Mouse (Mus musculus): Measurements from ENCODE around the gene 1700061G19Rik. TPM values are rescaled to one million over a fixed set of nuclear protein-coding genes. Genes with fewer than 3 reads are reported as not detected.
A peak's percentile ranks its signal among the peaks of the same experiment; 100 is the strongest.

The 1700061G19Rik gene
- polyA plus RNA-seq, 1 experiment from 2014 or later = 0.43 TPM

DNA sequence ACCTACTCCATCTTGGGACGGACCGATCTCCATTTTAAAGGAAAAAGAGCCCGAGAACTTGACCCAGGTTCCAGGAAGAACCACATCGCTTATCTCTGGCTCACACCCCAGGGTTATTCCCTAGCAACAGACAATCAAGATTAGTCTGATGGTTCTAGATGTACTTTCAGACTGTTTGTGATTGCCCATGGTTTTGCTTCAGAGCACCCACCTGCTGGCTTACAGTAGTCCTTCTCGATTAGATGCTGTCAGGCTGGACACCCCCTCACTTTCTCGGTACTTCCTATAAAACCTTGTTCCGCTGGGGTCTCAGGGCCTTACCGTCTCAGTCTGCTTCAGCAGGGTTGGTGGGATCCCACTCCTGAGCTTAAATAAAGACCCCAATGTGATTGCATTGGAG lies 38.9 kb upstream of the 1700061G19Rik start:
- Histone ChIP-seq H3K36me3 (ENCODE audit: control insufficient read depth, insufficient read depth, low read length) (no peaks in the 10 kb centered on the region), H3K4me3 (ENCODE audit: low read length) (no peak overlapping the region), H3K4me2 (ENCODE audit: low read depth, low read length) (no peak overlapping the region), H3K27ac (ENCODE audit: low read length) (no peak overlapping the region), H3K4me1 (replicated peaks; ENCODE audit: control insufficient read depth, insufficient read depth, low read length) (no peaks in the 10 kb centered on the region), H3K9ac (ENCODE audit: low read length) (no peak overlapping the region), H3K9me3 (ENCODE audit: control insufficient read depth, low read length) (no peaks in the 10 kb centered on the region), H3K27me3 (ENCODE audit: control insufficient read depth, insufficient read depth, low read depth, low read length) (no peaks in the 10 kb centered on the region; the same call in 1 of the 2 replicates)
- WGBS = 83% methylated on average over 8 of the region's 8 CpGs
- no peak for ATAC-seq (ENCODE audit: low read depth)

DNA sequence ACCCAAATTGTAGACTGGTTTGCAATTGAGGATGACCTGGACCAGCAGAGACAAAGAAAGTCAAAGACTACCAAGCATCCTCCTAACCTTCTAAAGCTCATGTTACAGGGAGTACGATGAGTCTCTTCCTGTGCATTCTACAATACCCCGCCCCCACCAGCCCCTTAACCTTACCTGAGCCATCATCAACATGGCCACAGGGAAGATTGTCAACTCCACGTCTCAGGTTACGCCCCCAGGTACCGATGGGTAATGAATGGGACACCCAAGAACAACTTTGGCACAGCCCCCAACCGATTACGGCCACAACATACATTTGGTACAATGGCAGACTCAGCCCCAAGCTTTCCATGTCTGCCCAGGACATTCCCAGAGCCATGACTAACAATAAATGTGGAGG lies 34.8 kb upstream of the 1700061G19Rik start:
- ATAC-seq (ENCODE audit: low read depth) = no peak
- no peaks in the 10 kb centered on the region for H3K9me3 ChIP-seq (ENCODE audit: control insufficient read depth, low read length)
- no peaks in the 10 kb centered on the region; the same call in 1 of the 2 replicates for H3K27me3 ChIP-seq (ENCODE audit: control insufficient read depth, insufficient read depth, low read depth, low read length)
- H3K36me3 ChIP-seq (ENCODE audit: control insufficient read depth, insufficient read depth, low read length) = no peaks in the 10 kb centered on the region
- H3K9ac ChIP-seq (ENCODE audit: low read length) = no peak overlapping the region
- H3K4me2 ChIP-seq (ENCODE audit: low read depth, low read length) = no peak overlapping the region
- 78% methylated on average over 7 of the region's 7 CpGs for WGBS
- H3K27ac ChIP-seq (ENCODE audit: low read length) = no peak overlapping the region
- H3K4me1 ChIP-seq (replicated peaks; ENCODE audit: control insufficient read depth, insufficient read depth, low read length) = no peaks in the 10 kb centered on the region
- no peak overlapping the region for H3K4me3 ChIP-seq (ENCODE audit: low read length)

DNA sequence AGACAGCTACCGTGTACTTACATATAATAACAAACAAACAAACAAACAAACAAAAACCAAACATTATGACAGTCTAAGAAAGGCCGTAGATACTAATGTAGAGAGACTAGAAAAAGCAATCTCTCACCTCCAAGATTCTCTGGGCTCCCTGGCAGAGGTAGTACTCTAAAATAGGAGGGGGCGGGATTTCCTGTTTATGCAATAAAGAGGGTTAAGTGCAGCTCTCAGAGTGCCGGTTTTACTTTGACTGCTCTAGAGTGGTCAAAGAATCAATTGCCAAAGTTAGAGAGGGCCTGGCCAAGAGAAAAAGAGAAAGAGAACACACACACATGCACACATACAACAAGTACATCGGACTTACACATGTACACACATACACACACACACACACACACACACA lies 33.1 kb upstream of the 1700061G19Rik start:
- H3K4me3 ChIP-seq (ENCODE audit: low read length) = no peak overlapping the region
- no peaks in the 10 kb centered on the region for H3K4me1 ChIP-seq (replicated peaks; ENCODE audit: control insufficient read depth, insufficient read depth, low read length)
- no peak overlapping the region for H3K9ac ChIP-seq (ENCODE audit: low read length)
- H3K27me3 ChIP-seq (ENCODE audit: control insufficient read depth, insufficient read depth, low read depth, low read length) = no peaks in the 10 kb centered on the region; the same call in 1 of the 2 replicates
- no peak for ATAC-seq (ENCODE audit: low read depth)
- no peak overlapping the region for H3K4me2 ChIP-seq (ENCODE audit: low read depth, low read length)
- H3K9me3 ChIP-seq (ENCODE audit: control insufficient read depth, low read length) = no peaks in the 10 kb centered on the region
- no peak overlapping the region for H3K27ac ChIP-seq (ENCODE audit: low read length)
- WGBS = 73% methylated on average over 5 of the region's 5 CpGs
- H3K36me3 ChIP-seq (ENCODE audit: control insufficient read depth, insufficient read depth, low read length) = no peaks in the 10 kb centered on the region

DNA sequence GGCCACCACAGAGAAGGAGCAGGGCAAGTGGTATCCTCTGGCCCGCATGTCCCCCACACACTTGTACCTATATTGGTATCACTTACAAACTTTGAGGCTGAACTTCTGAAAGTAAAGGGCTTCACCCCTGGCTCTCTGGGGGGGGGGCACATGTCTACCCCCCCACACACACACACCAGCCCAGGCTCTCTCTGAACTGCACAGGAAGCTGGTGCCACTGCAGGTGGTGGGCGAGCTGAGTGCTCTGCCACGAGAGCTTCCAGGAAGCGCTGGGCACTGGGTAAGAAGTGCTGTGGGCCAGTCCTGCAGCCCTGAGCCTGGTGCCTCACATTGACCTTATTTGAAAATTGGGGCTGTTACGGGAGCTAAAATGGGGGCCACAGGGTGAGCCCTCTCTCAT lies 31.6 kb upstream of the 1700061G19Rik start:
- no peak for ATAC-seq (ENCODE audit: low read depth)
- Histone ChIP-seq H3K4me2 (ENCODE audit: low read depth, low read length) (no peak overlapping the region), H3K9ac (ENCODE audit: low read length) (no peak overlapping the region), H3K27me3 (ENCODE audit: control insufficient read depth, insufficient read depth, low read depth, low read length) (no peaks in the 10 kb centered on the region), H3K27ac (ENCODE audit: low read length) (no peak overlapping the region), H3K4me3 (ENCODE audit: low read length) (no peak overlapping the region), H3K9me3 (ENCODE audit: control insufficient read depth, low read length) (no peaks in the 10 kb centered on the region), H3K4me1 (replicated peaks; ENCODE audit: control insufficient read depth, insufficient read depth, low read length) (no peaks in the 10 kb centered on the region), H3K36me3 (ENCODE audit: control insufficient read depth, insufficient read depth, low read length) (no peaks in the 10 kb centered on the region)
- 71% methylated on average over 5 of the region's 5 CpGs for WGBS

- H3K27me3 ChIP-seq (ENCODE audit: control insufficient read depth, insufficient read depth, low read depth, low read length) = no peaks in the 10 kb centered on the region
- no peaks in the 10 kb centered on the region for H3K36me3 ChIP-seq (ENCODE audit: control insufficient read depth, insufficient read depth, low read length)
- H3K9ac ChIP-seq (ENCODE audit: low read length) = no peak overlapping the region
- no peaks in the 10 kb centered on the region for H3K9me3 ChIP-seq (ENCODE audit: control insufficient read depth, low read length)
- no peaks in the 10 kb centered on the region for H3K4me1 ChIP-seq (replicated peaks; ENCODE audit: control insufficient read depth, insufficient read depth, low read length)
- H3K27ac ChIP-seq (ENCODE audit: low read length) = no peak overlapping the region
- ATAC-seq (ENCODE audit: low read depth) = no peak
- H3K4me2 ChIP-seq (ENCODE audit: low read depth, low read length) = no peak overlapping the region
- 74% methylated on average over 5 of the region's 5 CpGs for WGBS
- no peak overlapping the region for H3K4me3 ChIP-seq (ENCODE audit: low read length)
Measured at GRCm38 (mm10) chr17:56848785-56849184, 26.5 kb upstream of the 1700061G19Rik start.

DNA sequence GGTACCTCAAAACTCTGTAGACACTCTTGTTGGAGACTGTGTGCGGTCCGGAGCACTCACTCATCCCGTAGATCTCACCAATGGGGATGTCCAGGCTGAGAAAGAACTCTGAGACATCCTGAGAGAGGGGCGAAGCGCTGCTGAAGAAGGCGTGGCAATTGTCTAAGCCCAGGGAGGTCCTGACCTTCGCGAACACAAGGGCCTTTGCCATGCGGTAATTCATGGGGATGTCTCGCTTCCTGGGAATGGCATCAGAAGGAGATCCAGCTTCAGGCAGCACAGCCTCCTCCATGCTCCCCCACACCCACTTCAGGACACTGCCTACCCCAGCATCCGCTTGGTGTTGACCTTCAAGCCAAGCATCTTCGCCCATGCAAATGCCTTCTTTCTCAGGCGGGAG lies 25.6 kb upstream of the 1700061G19Rik start:
- Histone ChIP-seq H3K27ac (ENCODE audit: low read length) (no peak overlapping the region), H3K9me3 (ENCODE audit: control insufficient read depth, low read length) (no peaks in the 10 kb centered on the region), H3K27me3 (ENCODE audit: control insufficient read depth, insufficient read depth, low read depth, low read length) (no peaks in the 10 kb centered on the region), H3K4me3 (ENCODE audit: low read length) (no peak overlapping the region), H3K36me3 (ENCODE audit: control insufficient read depth, insufficient read depth, low read length) (no peaks in the 10 kb centered on the region), H3K4me2 (ENCODE audit: low read depth, low read length) (no peak overlapping the region), H3K4me1 (replicated peaks; ENCODE audit: control insufficient read depth, insufficient read depth, low read length) (no peaks in the 10 kb centered on the region), H3K9ac (ENCODE audit: low read length) (no peak overlapping the region)
- WGBS = 73% methylated on average over 13 of the region's 13 CpGs
- ATAC-seq (ENCODE audit: low read depth) = no peak

DNA sequence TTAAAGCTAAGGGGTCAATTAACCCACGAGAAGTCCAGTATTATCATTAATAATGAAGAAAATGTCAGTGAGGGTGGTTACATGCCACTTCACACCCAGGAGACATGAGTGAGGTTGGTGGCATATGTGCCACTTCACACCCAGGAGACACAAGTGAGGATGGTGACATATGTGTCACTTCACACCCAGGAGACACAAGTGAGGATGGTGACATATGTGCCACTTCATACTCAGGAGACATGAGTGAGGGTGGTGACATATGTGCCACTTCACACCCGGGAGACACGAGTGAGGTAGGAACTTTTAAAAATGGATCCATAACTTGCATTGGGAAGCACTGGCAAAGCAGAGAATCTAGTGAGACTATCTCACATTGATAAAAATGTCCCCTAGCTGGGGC lies 24.1 kb upstream of the 1700061G19Rik start:
- Histone ChIP-seq H3K9ac (ENCODE audit: low read length) (no peak overlapping the region), H3K4me2 (ENCODE audit: low read depth, low read length) (no peak overlapping the region), H3K9me3 (ENCODE audit: control insufficient read depth, low read length) (no peaks in the 10 kb centered on the region), H3K27ac (ENCODE audit: low read length) (no peak overlapping the region), H3K27me3 (ENCODE audit: control insufficient read depth, insufficient read depth, low read depth, low read length) (no peaks in the 10 kb centered on the region), H3K4me3 (ENCODE audit: low read length) (no peak overlapping the region), H3K36me3 (ENCODE audit: control insufficient read depth, insufficient read depth, low read length) (no peaks in the 10 kb centered on the region), H3K4me1 (replicated peaks; ENCODE audit: control insufficient read depth, insufficient read depth, low read length) (no peaks in the 10 kb centered on the region)
- 62% methylated on average over 3 of the region's 3 CpGs for WGBS
- no peak for ATAC-seq (ENCODE audit: low read depth)

DNA sequence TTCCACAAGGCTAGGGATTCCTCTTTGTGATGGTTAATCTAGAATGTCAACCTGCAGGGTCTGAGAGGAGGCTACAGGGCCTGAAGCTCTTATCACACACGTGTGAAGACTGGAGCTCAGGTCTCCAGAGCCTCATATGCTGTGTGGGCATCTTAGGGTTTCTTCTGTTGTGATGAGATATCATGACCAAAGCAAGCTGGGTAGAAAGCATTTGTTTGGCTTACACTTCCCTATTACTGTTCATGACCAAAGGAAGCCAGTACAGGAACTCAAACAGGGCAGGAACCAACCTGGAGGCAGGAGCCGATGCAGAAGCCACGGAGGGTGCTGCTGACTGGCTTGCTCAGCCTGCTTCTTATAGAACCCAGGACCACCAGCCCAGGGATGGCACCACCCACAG lies 19.9 kb upstream of the 1700061G19Rik start:
- H3K4me2 ChIP-seq (ENCODE audit: low read depth, low read length) = no peak overlapping the region
- no peaks in the 10 kb centered on the region for H3K36me3 ChIP-seq (ENCODE audit: control insufficient read depth, insufficient read depth, low read length)
- no peaks in the 10 kb centered on the region for H3K27me3 ChIP-seq (ENCODE audit: control insufficient read depth, insufficient read depth, low read depth, low read length)
- ATAC-seq (ENCODE audit: low read depth) = no peak
- H3K4me1 ChIP-seq (replicated peaks; ENCODE audit: control insufficient read depth, insufficient read depth, low read length) = peaks cover 6% of the 10 kb centered on the region
- H3K27ac ChIP-seq (ENCODE audit: low read length) = no peak overlapping the region
- H3K9ac ChIP-seq (ENCODE audit: low read length) = no peak overlapping the region
- 78% methylated on average over 3 of the region's 3 CpGs for WGBS
- no peak overlapping the region for H3K4me3 ChIP-seq (ENCODE audit: low read length)
- 0 out of 2 replicates have a peak, but pooled peaks cover 3% of the 10 kb centered on the region for H3K9me3 ChIP-seq (ENCODE audit: control insufficient read depth, low read length)

DNA sequence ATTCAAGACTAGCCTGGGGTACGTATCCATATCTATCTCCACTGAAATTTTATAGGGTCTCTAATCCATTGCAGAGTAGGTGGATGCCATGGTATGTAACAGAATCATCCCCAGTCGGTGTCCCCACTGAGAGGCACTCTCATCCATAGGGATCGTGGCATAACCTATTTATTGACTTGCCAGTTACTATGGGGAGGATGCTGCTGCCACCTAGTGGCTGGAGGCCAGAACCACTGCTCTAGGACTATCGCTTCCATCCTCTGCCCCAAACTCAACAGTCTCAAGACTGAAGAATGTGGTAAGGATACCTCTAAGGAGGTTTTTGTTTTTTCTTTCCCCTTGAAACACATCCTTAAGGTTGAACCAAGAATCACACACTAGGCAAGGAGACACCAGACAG lies 17.1 kb upstream of the 1700061G19Rik start:
- 56% methylated on average over 4 of the region's 4 CpGs for WGBS
- no peaks in the 10 kb centered on the region for H3K27me3 ChIP-seq (ENCODE audit: control insufficient read depth, insufficient read depth, low read depth, low read length)
- no peak overlapping the region for H3K9ac ChIP-seq (ENCODE audit: low read length)
- H3K4me2 ChIP-seq (ENCODE audit: low read depth, low read length) = no peak overlapping the region
- no peak overlapping the region for H3K4me3 ChIP-seq (ENCODE audit: low read length)
- H3K36me3 ChIP-seq (ENCODE audit: control insufficient read depth, insufficient read depth, low read length) = no peaks in the 10 kb centered on the region
- peak; percentile 35; the same call in 1 of the 2 replicates for ATAC-seq (ENCODE audit: low read depth)
- peak overlapping the region; percentile 41 for H3K27ac ChIP-seq (ENCODE audit: low read length)
- peaks cover 6% of the 10 kb centered on the region for H3K4me1 ChIP-seq (replicated peaks; ENCODE audit: control insufficient read depth, insufficient read depth, low read length)
- 0 out of 2 replicates have a peak, but pooled peaks cover 3% of the 10 kb centered on the region for H3K9me3 ChIP-seq (ENCODE audit: control insufficient read depth, low read length)

- H3K27ac ChIP-seq (ENCODE audit: low read length) = peak overlapping the region; percentile 41
- 0 out of 2 replicates have a peak, but pooled peaks cover 3% of the 10 kb centered on the region for H3K9me3 ChIP-seq (ENCODE audit: control insufficient read depth, low read length)
- peak; percentile 56 for ATAC-seq (ENCODE audit: low read depth)
- no peaks in the 10 kb centered on the region for H3K36me3 ChIP-seq (ENCODE audit: control insufficient read depth, insufficient read depth, low read length)
- no peak overlapping the region for H3K9ac ChIP-seq (ENCODE audit: low read length)
- WGBS = 29% methylated on average over 7 of the region's 7 CpGs
- no peak overlapping the region for H3K4me3 ChIP-seq (ENCODE audit: low read length)
- H3K27me3 ChIP-seq (ENCODE audit: control insufficient read depth, insufficient read depth, low read depth, low read length) = no peaks in the 10 kb centered on the region
- H3K4me2 ChIP-seq (ENCODE audit: low read depth, low read length) = no peak overlapping the region
- peaks cover 6% of the 10 kb centered on the region for H3K4me1 ChIP-seq (replicated peaks; ENCODE audit: control insufficient read depth, insufficient read depth, low read length)
Measured at GRCm38 (mm10) chr17:56858922-56859321, 16.4 kb upstream of the 1700061G19Rik start.

Data from lung, embryonic 16.5 days (tissue).